Mouse (Mus musculus) limb, embryonic 10.5 days (tissue): ENCODE results near the gene Pkd1l2. TPM values are rescaled to one million over a fixed set of nuclear protein-coding genes. Genes with fewer than 3 reads are reported as not detected.

Experiments
- DNase-seq: peaks from one replicate; pipeline ENCODE4 v3.0.0-alpha.2; 2017; ENCODE audit warnings: low spot score
- H3K27ac ChIP-seq: fragments of 300-500 bp; sonication (generic); 2 replicates; pipeline ENCODE4 v1.5.1; 2016; ENCODE audit warnings: mild to moderate bottlenecking
- H3K27me3 ChIP-seq: fragments of 300-500 bp; sonication (generic); 2 replicates; pipeline ENCODE4 v1.6.1; 2016; ENCODE audit warnings: low read depth, mild to moderate bottlenecking; ENCODE audit not compliant: poor library complexity, severe bottlenecking
- H3K36me3 ChIP-seq: fragments of 300-500 bp; sonication (generic); 2 replicates; pipeline ENCODE4 v1.6.1; 2016; ENCODE audit warnings: mild to moderate bottlenecking, moderate library complexity
- H3K4me1 ChIP-seq: fragments of 300-500 bp; sonication (generic); 2 replicates; pipeline ENCODE4 v1.6.1; 2016
- H3K4me3 ChIP-seq: fragments of 300-500 bp; sonication (generic); 2 replicates; pipeline ENCODE4 v1.5.1; 2016; ENCODE audit warnings: mild to moderate bottlenecking, moderate library complexity
- H3K9me3 ChIP-seq: fragments of 300-500 bp; sonication (generic); replicated peaks from 2 replicates; pipeline ENCODE4 v1.6.1; 2016; ENCODE audit warnings: mild to moderate bottlenecking
- WGBS: fragments of 180-500 bp; shearing (Covaris S2); methylation state at CpG from one replicate; pipeline ENCODE4 v1.1.7; 2016; 5-methylcytosine and 5-hydroxymethylcytosine counted together
- polyA plus RNA-seq: library from polyadenylated mRNA; unstranded; fragments of >200 nt; fragmentation: Nextera tagmentation; extraction: Ambion mirVana; gene quantifications from 2 replicates; pipeline ENCODE4 v1.2.1, GENCODE M21; 2016

Gene Pkd1l2
- polyA plus RNA-seq, 1 experiment from 2014 or later = not detected

GRCm38 (mm10) chr8:117050763-117051162 lies 31.5 kb downstream of the Pkd1l2 start:
- WGBS = 86% methylated on average over 9 of the region's 9 CpGs
- no peak for DNase-seq

GRCm38 (mm10) chr8:117049444-117049843 lies 32.8 kb downstream of the Pkd1l2 start:
- 0 out of 2 replicates have a peak overlapping the region, but pooled peaks have one; percentile 6 for H3K27ac ChIP-seq
- no peaks in the 10 kb centered on the region for H3K36me3 ChIP-seq
- H3K27me3 ChIP-seq = no peaks in the 10 kb centered on the region
- H3K4me1 ChIP-seq = peaks cover 6% of the 10 kb centered on the region; the same call in 1 of the 2 replicates
- 69% methylated on average over 7 of the region's 7 CpGs for WGBS
- H3K9me3 ChIP-seq = no peaks in the 10 kb centered on the region
- H3K4me3 ChIP-seq = no peak overlapping the region
- DNase-seq = no peak

More at GRCm38 (mm10) chr8:117050763-117051162, 31.5 kb downstream of the Pkd1l2 start:
- Histone ChIP-seq H3K36me3 (no peaks in the 10 kb centered on the region), H3K4me1 (peaks cover 6% of the 10 kb centered on the region; the same call in 1 of the 2 replicates), H3K4me3 (no peak overlapping the region), H3K27me3 (no peaks in the 10 kb centered on the region), H3K27ac (no peak overlapping the region), H3K9me3 (no peaks in the 10 kb centered on the region)

- H3K27me3 ChIP-seq = no peaks in the 10 kb centered on the region
- H3K4me3 ChIP-seq = no peak overlapping the region
- no peaks in the 10 kb centered on the region for H3K4me1 ChIP-seq
- no peak overlapping the region for H3K27ac ChIP-seq
- no peaks in the 10 kb centered on the region for H3K9me3 ChIP-seq
- WGBS = 84% methylated on average over 3 of the region's 3 CpGs
- H3K36me3 ChIP-seq = no peaks in the 10 kb centered on the region
- DNase-seq = no peak
Measured at GRCm38 (mm10) chr8:117043584-117043983, 38.7 kb downstream of the Pkd1l2 start.

- no peak for DNase-seq
- no peak overlapping the region for H3K4me3 ChIP-seq
- no peaks in the 10 kb centered on the region for H3K36me3 ChIP-seq
- H3K27me3 ChIP-seq = no peaks in the 10 kb centered on the region
- no peak overlapping the region for H3K27ac ChIP-seq
- no peaks in the 10 kb centered on the region for H3K9me3 ChIP-seq
- no peaks in the 10 kb centered on the region for H3K4me1 ChIP-seq
- 83% methylated on average over 7 of the region's 7 CpGs for WGBS
Measured at GRCm38 (mm10) chr8:117039843-117040242, 42.4 kb downstream of the Pkd1l2 start.

GRCm38 (mm10) chr8:117037374-117037935 lies 44.8 kb downstream of the Pkd1l2 start:
- Histone ChIP-seq H3K9me3 (no peaks in the 10 kb centered on the region), H3K4me3 (no peak overlapping the region), H3K27ac (no peak overlapping the region), H3K36me3 (no peaks in the 10 kb centered on the region), H3K4me1 (no peaks in the 10 kb centered on the region), H3K27me3 (no peaks in the 10 kb centered on the region)
- DNase-seq = no peak
- 88% methylated on average over 7 of the region's 7 CpGs for WGBS

GRCm38 (mm10) chr8:117033393-117033792 lies 48.9 kb downstream of the Pkd1l2 start:
- WGBS = 86% methylated on average over 3 of the region's 3 CpGs
- no peaks in the 10 kb centered on the region for H3K36me3 ChIP-seq
- DNase-seq = no peak
- H3K4me1 ChIP-seq = no peaks in the 10 kb centered on the region
- H3K4me3 ChIP-seq = no peak overlapping the region
- H3K27me3 ChIP-seq = no peaks in the 10 kb centered on the region
- H3K9me3 ChIP-seq = no peaks in the 10 kb centered on the region
- H3K27ac ChIP-seq = no peak overlapping the region

- no peak overlapping the region for H3K4me3 ChIP-seq
- H3K4me1 ChIP-seq = no peaks in the 10 kb centered on the region
- no peak for DNase-seq
- no peaks in the 10 kb centered on the region for H3K36me3 ChIP-seq
- no peak overlapping the region for H3K27ac ChIP-seq
- H3K9me3 ChIP-seq = no peaks in the 10 kb centered on the region
- H3K27me3 ChIP-seq = no peaks in the 10 kb centered on the region
- WGBS = 79% methylated on average over 8 of the region's 8 CpGs
Measured at GRCm38 (mm10) chr8:117032609-117033008, 49.6 kb downstream of the Pkd1l2 start.

GRCm38 (mm10) chr8:117031476-117031875 lies 50.8 kb downstream of the Pkd1l2 start:
- no peaks in the 10 kb centered on the region for H3K9me3 ChIP-seq
- H3K36me3 ChIP-seq = no peaks in the 10 kb centered on the region
- no peak overlapping the region for H3K4me3 ChIP-seq
- WGBS = 78% methylated on average over 6 of the region's 6 CpGs
- no peaks in the 10 kb centered on the region for H3K4me1 ChIP-seq
- DNase-seq = no peak
- H3K27me3 ChIP-seq = no peaks in the 10 kb centered on the region
- H3K27ac ChIP-seq = no peak overlapping the region

- WGBS = 89% methylated on average over 10 of the region's 10 CpGs
- no peak overlapping the region for H3K27ac ChIP-seq
- DNase-seq = no peak
- no peak overlapping the region for H3K4me3 ChIP-seq
- H3K36me3 ChIP-seq = no peaks in the 10 kb centered on the region
- no peaks in the 10 kb centered on the region for H3K9me3 ChIP-seq
- no peaks in the 10 kb centered on the region for H3K4me1 ChIP-seq
- no peaks in the 10 kb centered on the region for H3K27me3 ChIP-seq
Measured at GRCm38 (mm10) chr8:117028686-117029085, 53.6 kb downstream of the Pkd1l2 start.

GRCm38 (mm10) chr8:117027601-117028000 lies 54.6 kb downstream of the Pkd1l2 start:
- no peaks in the 10 kb centered on the region for H3K36me3 ChIP-seq
- no peak for DNase-seq
- no peak overlapping the region for H3K27ac ChIP-seq
- no peaks in the 10 kb centered on the region for H3K9me3 ChIP-seq
- H3K4me3 ChIP-seq = no peak overlapping the region
- WGBS = 90% methylated on average over 5 of the region's 5 CpGs
- no peaks in the 10 kb centered on the region for H3K27me3 ChIP-seq
- no peaks in the 10 kb centered on the region for H3K4me1 ChIP-seq

- DNase-seq = no peak
- Histone ChIP-seq H3K36me3 (no peaks in the 10 kb centered on the region), H3K4me3 (no peak overlapping the region), H3K4me1 (no peaks in the 10 kb centered on the region), H3K27ac (no peak overlapping the region), H3K27me3 (no peaks in the 10 kb centered on the region), H3K9me3 (no peaks in the 10 kb centered on the region)
- WGBS = 79% methylated on average over 1 of the region's 1 CpGs
Measured at GRCm38 (mm10) chr8:117022297-117022993, 59.8 kb downstream of the Pkd1l2 start.

GRCm38 (mm10) chr8:117019323-117020275 lies 62.6 kb downstream of the Pkd1l2 start:
- H3K4me1 ChIP-seq = no peaks in the 10 kb centered on the region
- WGBS = 89% methylated on average over 18 of the region's 18 CpGs
- H3K4me3 ChIP-seq = no peak overlapping the region
- no peaks in the 10 kb centered on the region for H3K9me3 ChIP-seq
- H3K27ac ChIP-seq = no peak overlapping the region
- no peak for DNase-seq
- H3K36me3 ChIP-seq = no peaks in the 10 kb centered on the region
- H3K27me3 ChIP-seq = peaks cover 14% of the 10 kb centered on the region

GRCm38 (mm10) chr8:117017896-117018295 lies 64.4 kb downstream of the Pkd1l2 start:
- 93% methylated on average over 4 of the region's 4 CpGs for WGBS
- Histone ChIP-seq H3K36me3 (no peaks in the 10 kb centered on the region), H3K4me3 (no peak overlapping the region), H3K9me3 (no peaks in the 10 kb centered on the region), H3K27ac (no peak overlapping the region), H3K4me1 (no peaks in the 10 kb centered on the region), H3K27me3 (peaks cover 14% of the 10 kb centered on the region)
- DNase-seq = no peak
